Mouse (Mus musculus) heart, adult 9 months (tissue): ENCODE results near the gene Zfp865.

Experiments
- DNase-seq, 2 experiments: peaks; one replicate each; pipeline ENCODE4 v3.0.0; 2022; ENCODE audit warnings: low spot score in 2 of 2

The Zfp865 gene

GRCm38 (mm10) chr7:5080815-5081214 lies 60.6 kb downstream of the Zfp865 start:
- no peak for DNase-seq

GRCm38 (mm10) chr7:5081241-5081640 lies 61.1 kb downstream of the Zfp865 start:
- no peak for DNase-seq

- DNase-seq = no peak
Measured at GRCm38 (mm10) chr7:5081939-5082338, 61.8 kb downstream of the Zfp865 start.

- DNase-seq = peak in 1 of 2 experiments; percentile 49
Measured at GRCm38 (mm10) chr7:5083325-5084105, 63.3 kb downstream of the Zfp865 start.

- DNase-seq = no peak
Measured at GRCm38 (mm10) chr7:5085512-5085911, 65.3 kb downstream of the Zfp865 start.
